Mouse (Mus musculus): ENCODE results near the gene Gpr85. TPM values are rescaled to one million over a fixed set of nuclear protein-coding genes. Genes with fewer than 3 reads are reported as not detected.

The Gpr85 gene
- polyA plus RNA-seq (2014; fragmentation: Illumina TruSeq; extraction: RNeasy Lipid Tissue Mini Kit (QIAGEN cat#74804); ENCODE audit: insufficient read depth, low read depth, low replicate concordance), result 0.27 TPM

DNA sequence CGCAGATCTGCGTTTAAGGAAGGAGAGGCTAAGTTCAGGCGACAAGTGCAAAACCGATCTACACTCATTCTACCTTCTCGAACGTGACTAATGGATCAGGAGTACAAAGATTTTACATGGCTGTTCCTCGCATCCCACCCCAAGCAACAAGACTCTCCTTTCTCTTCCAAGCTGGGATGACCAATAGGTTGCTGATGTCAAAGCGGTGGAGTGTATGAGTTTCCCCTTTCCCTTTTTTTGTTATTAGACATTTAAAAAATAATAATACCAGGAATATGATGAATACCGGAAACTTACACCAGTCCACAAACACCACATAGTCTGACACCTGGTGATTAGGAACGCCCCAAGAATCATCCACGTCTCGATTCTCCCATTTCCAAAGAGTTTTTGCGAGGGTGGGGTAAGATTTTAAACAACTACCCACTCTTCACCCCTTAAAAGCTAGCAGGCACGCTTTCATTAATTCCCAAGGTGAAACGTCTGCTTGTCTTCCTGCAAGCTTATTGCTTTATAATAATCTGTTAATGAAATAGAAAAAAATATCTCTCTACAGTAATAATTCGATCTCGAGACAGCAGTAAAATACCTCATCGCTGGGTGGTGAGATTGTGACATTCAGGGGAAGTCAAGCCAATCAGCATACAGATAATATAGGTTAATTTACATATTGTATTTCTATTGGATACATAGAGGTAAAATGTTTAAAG, at the start of gene Gpr85:
Gene Gpr85 (minus strand): TSS at position 598 of the 710 bp plus-strand sequence.

DNA sequence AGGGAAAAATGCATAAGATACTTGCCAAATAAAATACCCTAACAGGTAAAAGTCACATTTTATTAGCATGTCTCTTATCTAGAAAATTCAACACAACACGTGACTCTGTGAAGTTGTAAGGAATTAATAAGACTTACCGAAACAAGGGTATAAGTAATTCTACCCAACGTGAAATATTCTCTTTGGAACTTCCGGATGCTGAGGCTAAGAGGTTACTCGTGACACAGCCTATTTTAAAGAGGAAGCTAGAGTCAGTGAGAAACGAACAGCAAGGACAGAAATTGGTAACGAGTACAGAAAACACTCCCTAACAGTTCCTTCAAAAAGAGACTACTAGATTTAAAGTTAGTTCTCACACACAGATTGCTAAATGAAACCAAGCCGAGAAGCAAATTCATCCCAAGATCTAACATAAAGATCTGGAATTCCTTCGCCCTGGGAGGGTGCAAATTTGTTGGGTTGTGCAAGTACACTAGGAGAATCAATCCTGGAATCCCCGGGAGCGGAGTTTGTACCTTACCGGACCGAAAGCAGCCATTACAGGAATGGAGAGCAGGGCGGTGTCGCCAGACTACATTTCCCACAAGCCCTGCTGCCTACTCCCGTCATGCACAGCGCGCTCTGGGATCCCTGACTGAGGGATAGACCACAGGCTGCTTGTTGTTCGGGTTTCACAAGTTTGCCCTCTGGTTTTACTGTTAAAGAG, 31.3 kb upstream of the Gpr85 start, which contains the start of gene 2610001J05Rik:
Gene 2610001J05Rik (minus strand): TSS at position 600 of the 706 bp plus-strand sequence.

Other genes with a start within 250 kb of the Gpr85 start
- gene Tmem168, start 231.8 kb downstream of the Gpr85 start, polyA plus RNA-seq (2014; fragmentation: Illumina TruSeq; extraction: RNeasy Lipid Tissue Mini Kit (QIAGEN cat#74804); ENCODE audit: insufficient read depth, low read depth, low replicate concordance), result 13.7 TPM
- gene Bmt2, start 162.0 kb downstream of the Gpr85 start, polyA plus RNA-seq (2014; fragmentation: Illumina TruSeq; extraction: RNeasy Lipid Tissue Mini Kit (QIAGEN cat#74804); ENCODE audit: insufficient read depth, low read depth, low replicate concordance), result 7.0 TPM
- 88.4 TPM for gene 2610001J05Rik, start 31.6 kb upstream of the Gpr85 start, polyA plus RNA-seq (2014; fragmentation: Illumina TruSeq; extraction: RNeasy Lipid Tissue Mini Kit (QIAGEN cat#74804); ENCODE audit: insufficient read depth, low read depth, low replicate concordance)

All from lung, adult 10 weeks (tissue).